Mouse (Mus musculus) cerebellum, adult 2 months (tissue): ENCODE measurements around the gene Pgp.

Experiments
- CTCF ChIP-seq: fragments of 200-500 bp; IDR thresholded peaks from 2 replicates; pipeline ENCODE4 v1.5.1; 2011; ENCODE audit warnings: low read depth, mild to moderate bottlenecking, control low read depth, low read length, moderate library complexity, borderline replicate concordance; ENCODE audit not compliant: insufficient read depth
- POLR2A ChIP-seq: fragments of 200-500 bp; IDR thresholded peaks from 2 replicates; pipeline ENCODE4 v1.6.1; 2011; ENCODE audit warnings: low read length, control low read depth, borderline replicate concordance; ENCODE audit not compliant: insufficient read depth

GRCm38 (mm10) chr17:24474557-24474956, 4.4 kb downstream of the Pgp start:
- TF ChIP-seq POLR2A: no peak
- TF ChIP-seq CTCF: no peak
